In genomic region chr7:38271859-38272258, GRCm38 (mm10) we compare ENCODE assay signal across 8 mouse cellular contexts. TPM values are rescaled to one million over a fixed set of nuclear protein-coding genes. Genes with fewer than 3 reads are reported as not detected.
DNase-seq lines count a peak whose midpoint lies in the region; ATAC-seq and TF ChIP-seq lines count a peak whose summit lies in the region.

No protein-coding gene starts in this region.

- DNase-seq in kidney, postnatal 0 days (ENCODE audit: low spot score): peak; percentile 17
- DNase-seq in kidney, postnatal 14 days: no peak
- DNase-seq in embryo, embryonic 10.5 days (ENCODE audit: low spot score): peak; percentile 27
- no peak for DNase-seq in midbrain, postnatal 0 days (ENCODE audit: low spot score)
- DNase-seq in cerebellum, adult 8-10 months: no peak

- H3K4me2 ChIP-seq in kidney, postnatal 0 days (ENCODE audit: low read length): peak overlapping the region; percentile 81
- peak overlapping the region; percentile 89 for H3K4me2 ChIP-seq in hindbrain, embryonic 16.5 days (ENCODE audit: low read length)
- H3K4me2 ChIP-seq in midbrain, postnatal 0 days (ENCODE audit: low read depth, low read length, poor library complexity, severe bottlenecking): peak overlapping the region; percentile 40

- peak overlapping the region; percentile 79 for H3K4me3 ChIP-seq in kidney, postnatal 0 days (replicated peaks; ENCODE audit: low read depth, low read length)
- peak overlapping the region; percentile 62 for H3K4me3 ChIP-seq in hindbrain, embryonic 16.5 days (ENCODE audit: low read length)
- H3K4me3 ChIP-seq in midbrain, postnatal 0 days (ENCODE audit: low read depth, low read length): peak overlapping the region; percentile 83

- peak overlapping the region; percentile 75 for H3K9ac ChIP-seq in kidney, postnatal 0 days (ENCODE audit: low read depth, low read length)
- peak overlapping the region; percentile 78 for H3K9ac ChIP-seq in hindbrain, embryonic 16.5 days (ENCODE audit: low read depth, low read length)
- 0 out of 2 replicates have a peak overlapping the region, but pooled peaks have one; percentile 0 for H3K9ac ChIP-seq in midbrain, postnatal 0 days (replicated peaks; ENCODE audit: low read length, poor library complexity, severe bottlenecking)

- ATAC-seq in kidney, postnatal 0 days (replicated peaks; ENCODE audit: low FRiP score, low read depth): 0 out of 2 replicates have a peak, but pooled peaks have one; percentile 23
- ATAC-seq in hindbrain, embryonic 16.5 days: peak; percentile 51
- no peak for ATAC-seq in midbrain, postnatal 0 days (ENCODE audit: low FRiP score)
- ATAC-seq in cerebellum, adult (ENCODE audit: insufficient number of reproducible peaks, low FRiP score, low TSS enrichment): no peak
- ATAC-seq in erythroid progenitor cell, adult 5-6 weeks (replicated peaks; ENCODE audit: low FRiP score, poor library complexity, severe bottlenecking): no peak

- peaks cover 9% of the 10 kb centered on the region; the same call in 1 of the 2 replicates for H3K4me1 ChIP-seq in kidney, postnatal 0 days (replicated peaks; ENCODE audit: insufficient read depth, low read length)
- H3K4me1 ChIP-seq in hindbrain, embryonic 16.5 days (ENCODE audit: control insufficient read depth, insufficient read depth, low read depth, low read length): peaks cover 12% of the 10 kb centered on the region
- peaks cover 10% of the 10 kb centered on the region for H3K4me1 ChIP-seq in midbrain, postnatal 0 days (ENCODE audit: insufficient read depth, low read length)

- H3K27ac ChIP-seq in kidney, postnatal 0 days: no peak overlapping the region
- H3K27ac ChIP-seq in hindbrain, embryonic 16.5 days (ENCODE audit: low read depth, low read length): no peak overlapping the region
- no peak overlapping the region for H3K27ac ChIP-seq in midbrain, postnatal 0 days (ENCODE audit: low read depth, low read length)

- 12% methylated on average over 4 of the region's 4 CpGs for WGBS in kidney, postnatal 0 days
- 11% methylated on average over 4 of the region's 4 CpGs for WGBS in hindbrain, embryonic 16.5 days
- WGBS in midbrain, postnatal 0 days: 13% methylated on average over 4 of the region's 4 CpGs

- TF ChIP-seq CTCF in kidney, postnatal 0 days (IDR thresholded peaks at IDR 0.05; ENCODE audit: low read depth): no peak
- no peak for TF ChIP-seq CTCF in midbrain, postnatal 0 days (IDR thresholded peaks at IDR 0.05)

- H3K27me3 ChIP-seq in kidney, postnatal 0 days (ENCODE audit: insufficient read depth, low read length): no peaks in the 10 kb centered on the region
- H3K27me3 ChIP-seq in hindbrain, embryonic 16.5 days (replicated peaks; ENCODE audit: control insufficient read depth, insufficient read depth, low read length): no peaks in the 10 kb centered on the region
- H3K27me3 ChIP-seq in midbrain, postnatal 0 days (ENCODE audit: insufficient read depth, low read length): no peaks in the 10 kb centered on the region

- 0 out of 2 replicates have a peak, but pooled peaks cover 1% of the 10 kb centered on the region for H3K36me3 ChIP-seq in kidney, postnatal 0 days (ENCODE audit: insufficient read depth, low read length)
- 0 out of 2 replicates have a peak, but pooled peaks cover 8% of the 10 kb centered on the region for H3K36me3 ChIP-seq in hindbrain, embryonic 16.5 days (ENCODE audit: control insufficient read depth, insufficient read depth, low read length)
- peaks cover 10% of the 10 kb centered on the region; the same call in 1 of the 2 replicates for H3K36me3 ChIP-seq in midbrain, postnatal 0 days (ENCODE audit: insufficient read depth, low read length)

- H3K9me3 ChIP-seq in kidney, postnatal 0 days (replicated peaks; ENCODE audit: low read length): no peaks in the 10 kb centered on the region
- H3K9me3 ChIP-seq in hindbrain, embryonic 16.5 days (ENCODE audit: control insufficient read depth, low read length): no peaks in the 10 kb centered on the region
- H3K9me3 ChIP-seq in midbrain, postnatal 0 days (ENCODE audit: low read length): no peaks in the 10 kb centered on the region

RNA-seq across cellular contexts. Expression of gene Pop4, which starts 0.6 kb away (rescaled TPM):
- 46.3 and 48.7 TPM in 2 replicates for polyA plus RNA-seq in kidney, postnatal 0 days (2015; fragmentation: Nextera tagmentation; extraction: Ambion mirVana)
- 74.4 and 75.2 TPM in 2 replicates for polyA plus RNA-seq in hindbrain, embryonic 16.5 days (2015; fragmentation: Nextera tagmentation; extraction: Ambion mirVana)
- 60.2 and 71.6 TPM in 2 replicates for total RNA-seq in midbrain, postnatal 0 days (2014; rRNA removed)
- 72.0 and 73.1 TPM in 2 replicates for polyA plus RNA-seq in midbrain, postnatal 0 days (2015; fragmentation: Nextera tagmentation; extraction: Ambion mirVana)
- total RNA-seq in erythroid progenitor cell, adult 5-6 weeks (2015; ENCODE audit: low replicate concordance): 4.3 and 22.2 TPM in 2 replicates
- total RNA-seq in erythroid progenitor cell, adult 5-6 weeks (2017; ENCODE audit: low replicate concordance): 2.6 and 4.7 TPM in 2 replicates

RNA-seq across cellular contexts. Expression of gene Plekhf1, which starts 44.0 kb away (rescaled TPM):
- 4.8 and 5.0 TPM in 2 replicates for polyA plus RNA-seq in kidney, postnatal 0 days (2015; fragmentation: Nextera tagmentation; extraction: Ambion mirVana)
- polyA plus RNA-seq in hindbrain, embryonic 16.5 days (2015; fragmentation: Nextera tagmentation; extraction: Ambion mirVana): 0.79 and 1.2 TPM in 2 replicates
- total RNA-seq in midbrain, postnatal 0 days (2014; rRNA removed): 0.38 and 0.77 TPM in 2 replicates
- 0.46 and 0.58 TPM in 2 replicates for polyA plus RNA-seq in midbrain, postnatal 0 days (2015; fragmentation: Nextera tagmentation; extraction: Ambion mirVana)
- not detected in 2 replicates for total RNA-seq in erythroid progenitor cell, adult 5-6 weeks (2015; ENCODE audit: low replicate concordance)
- total RNA-seq in erythroid progenitor cell, adult 5-6 weeks (2017; ENCODE audit: low replicate concordance): 0.13 TPM in 1 of 2 replicates, not detected in the other

Comparison
In these comparisons a context has a peak if more than half of its experiments do, and no peak if none do; other contexts are left out.
1. DNase-seq: peak in kidney, postnatal 0 days (single experiment) and embryo, embryonic 10.5 days (single experiment); none in kidney, postnatal 14 days (single experiment), midbrain, postnatal 0 days (single experiment) and cerebellum, adult 8-10 months (single experiment).
2. ATAC-seq: peak in kidney, postnatal 0 days (single experiment) and hindbrain, embryonic 16.5 days (single experiment); none in midbrain, postnatal 0 days (single experiment), cerebellum, adult (single experiment) and erythroid progenitor cell, adult 5-6 weeks (single experiment).
3. H3K9ac ChIP-seq: peak in every context shown above with its lines; median percentile 78 in hindbrain, embryonic 16.5 days; 75 in kidney, postnatal 0 days; 0 in midbrain, postnatal 0 days.
4. Peak in every context shown above with its lines, with median percentiles within 50 percentile points of each other: H3K4me2 ChIP-seq and H3K4me3 ChIP-seq.